Mouse (Mus musculus) stomach, embryonic 14.5 days (tissue): ENCODE measurements around the gene Fam161a. TPM values are rescaled to one million over a fixed set of nuclear protein-coding genes. Genes with fewer than 3 reads are reported as not detected.
A peak's percentile ranks its signal among the peaks of the same experiment; 100 is the strongest.
"Not testable (repeated sequence)": the region's sequence is repeated elsewhere in the genome, so short reads cannot be mapped to it uniquely, and the experiment has no call there.

ENCODE experiments used
- ATAC-seq: fragments of 200-750 bp; cut with Nextera tagmentation; 2 replicates; pipeline ENCODE4 v1.8.0; 2017; ENCODE audit warnings: low read depth, moderate TSS enrichment; ENCODE audit not compliant: insufficient number of reproducible peaks, insufficient read depth, low FRiP score
- H3K27ac ChIP-seq: fragments of 300-500 bp; sonication (generic); 2 replicates; pipeline ENCODE4 v1.5.1; 2014; ENCODE audit warnings: mild to moderate bottlenecking, low read length, moderate library complexity, mixed read lengths
- H3K27me3 ChIP-seq: fragments of 300-500 bp; sonication (generic); 2 replicates; pipeline ENCODE4 v1.6.1; 2014; ENCODE audit warnings: low read length, control low read depth, mixed read lengths; ENCODE audit not compliant: control insufficient read depth, insufficient read depth
- H3K36me3 ChIP-seq: fragments of 300-500 bp; sonication (generic); 2 replicates; pipeline ENCODE4 v1.6.1; 2014; ENCODE audit warnings: mild to moderate bottlenecking, control low read depth, low read length, moderate library complexity, mixed read lengths; ENCODE audit not compliant: control insufficient read depth, insufficient read depth
- H3K4me1 ChIP-seq: fragments of 300-500 bp; sonication (generic); 2 replicates; pipeline ENCODE4 v1.6.1; 2014; ENCODE audit warnings: low read length, control low read depth, mixed read lengths; ENCODE audit not compliant: control insufficient read depth, insufficient read depth
- H3K4me2 ChIP-seq: fragments of 300-500 bp; sonication (generic); replicated peaks from 2 replicates; pipeline ENCODE4 v1.6.1; 2014; ENCODE audit warnings: low read depth, low read length, control low read depth
- H3K4me3 ChIP-seq: fragments of 300-500 bp; sonication (generic); 2 replicates; pipeline ENCODE4 v1.5.1; 2014; ENCODE audit warnings: low read depth, low read length, control low read depth
- H3K9ac ChIP-seq: fragments of 300-500 bp; sonication (generic); replicated peaks from 2 replicates; pipeline ENCODE4 v1.6.1; 2014; ENCODE audit warnings: low read depth, mild to moderate bottlenecking, control low read depth, low read length, moderate library complexity, mixed read lengths
- H3K9me3 ChIP-seq: fragments of 300-500 bp; sonication (generic); 2 replicates; pipeline ENCODE4 v1.6.1; 2016; ENCODE audit warnings: low read depth, low read length, control low read depth; ENCODE audit not compliant: control insufficient read depth
- WGBS: fragments of 180-500 bp; shearing (Covaris S2); extraction: QIAGEN DNeasy Blood & Tissue Kit; methylation state at CpG from one replicate; pipeline ENCODE4 v1.1.7; 2014; 5-methylcytosine and 5-hydroxymethylcytosine counted together
- polyA plus RNA-seq: library from polyadenylated mRNA; unstranded; fragments of >200 nt; fragmentation: Nextera tagmentation; extraction: Ambion mirVana; gene quantifications from 2 replicates; pipeline ENCODE4 v1.2.1, GENCODE M21; 2014

The Fam161a gene
- polyA plus RNA-seq, 1 experiment from 2014 or later = 12.1 TPM

DNA sequence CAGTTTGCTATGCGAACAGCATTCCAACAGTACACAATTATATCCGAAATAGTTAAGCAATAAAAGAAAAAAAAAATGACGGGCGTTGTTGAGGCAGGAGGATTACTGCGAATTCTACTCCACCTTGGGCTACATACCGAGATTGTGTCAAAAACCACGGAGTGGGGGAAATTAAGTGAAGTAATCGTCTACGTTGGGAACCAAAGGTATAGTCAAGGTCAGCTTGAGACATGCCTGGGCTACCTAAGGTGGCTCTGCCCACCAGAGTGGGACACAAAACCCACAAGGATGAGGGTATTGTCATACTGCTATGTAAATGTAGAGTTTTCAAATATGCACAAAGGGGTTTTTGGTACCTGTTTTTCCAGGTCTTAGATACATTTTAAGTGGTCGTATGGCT, 60.9 kb downstream of the Fam161a start:
- no peak for ATAC-seq
- Histone ChIP-seq H3K9me3 (no peaks in the 10 kb centered on the region), H3K27me3 (no peaks in the 10 kb centered on the region), H3K27ac (no peak overlapping the region; the same call in 1 of the 2 replicates), H3K9ac (peak overlapping the region; percentile 49), H3K4me1 (peaks cover 2% of the 10 kb centered on the region; the same call in 1 of the 2 replicates), H3K4me2 (peak overlapping the region; percentile 60), H3K4me3 (peak overlapping the region; percentile 51), H3K36me3 (no peaks in the 10 kb centered on the region)
- WGBS = 3% methylated on average over 10 of the region's 10 CpGs

DNA sequence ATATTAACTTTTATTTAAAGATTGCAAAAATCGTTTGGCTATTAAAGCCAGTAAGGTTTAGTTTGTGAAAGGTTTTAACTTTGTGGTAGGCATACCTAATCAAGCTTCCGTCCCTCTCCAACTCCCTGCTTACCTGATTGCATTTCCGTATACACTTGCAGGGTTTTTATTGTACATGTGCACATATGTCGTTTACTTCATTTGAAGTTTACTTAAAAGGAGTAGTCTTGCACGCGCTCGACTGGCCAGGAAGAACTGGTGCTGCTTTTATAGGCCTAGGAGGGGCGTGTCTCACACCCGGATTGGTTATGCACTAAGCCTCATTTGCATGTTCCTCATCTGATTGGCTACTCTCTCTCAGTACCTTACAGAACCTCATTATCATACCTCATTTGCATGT, 61.7 kb downstream of the Fam161a start:
- H3K36me3 ChIP-seq, H3K4me2 ChIP-seq, H3K4me3 ChIP-seq, H3K9ac ChIP-seq, H3K9me3 ChIP-seq, H3K4me1 ChIP-seq, ATAC-seq, H3K27me3 ChIP-seq, H3K27ac ChIP-seq: not testable (repeated sequence)
- WGBS = 90% methylated on average over 9 of the region's 9 CpGs

DNA sequence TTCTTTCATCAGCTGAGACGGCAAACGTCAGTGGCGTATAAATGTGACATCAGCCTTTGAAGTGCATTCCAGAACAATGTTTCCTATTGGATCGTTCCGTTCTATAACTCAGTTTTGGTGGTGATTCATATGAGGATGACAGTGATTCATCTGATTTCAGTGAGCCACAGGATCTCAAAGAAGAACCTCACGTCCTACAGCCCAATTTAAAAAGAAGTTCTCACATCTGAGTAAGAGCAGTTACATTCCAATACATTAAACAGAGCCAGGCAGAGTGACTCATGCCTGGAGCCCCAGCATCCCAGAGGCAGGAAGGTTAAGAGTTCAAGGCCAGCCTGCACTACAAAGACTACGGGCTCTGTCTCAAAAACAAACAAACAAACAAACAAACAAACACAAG, 67.5 kb downstream of the Fam161a start:
- Histone ChIP-seq H3K27me3 (no peaks in the 10 kb centered on the region), H3K4me3 (no peak overlapping the region), H3K9ac (no peak overlapping the region), H3K4me2 (no peak overlapping the region), H3K36me3 (no peaks in the 10 kb centered on the region), H3K4me1 (no peaks in the 10 kb centered on the region), H3K9me3 (no peaks in the 10 kb centered on the region), H3K27ac (no peak overlapping the region)
- WGBS = 58% methylated on average over 7 of the region's 7 CpGs
- no peak for ATAC-seq

DNA sequence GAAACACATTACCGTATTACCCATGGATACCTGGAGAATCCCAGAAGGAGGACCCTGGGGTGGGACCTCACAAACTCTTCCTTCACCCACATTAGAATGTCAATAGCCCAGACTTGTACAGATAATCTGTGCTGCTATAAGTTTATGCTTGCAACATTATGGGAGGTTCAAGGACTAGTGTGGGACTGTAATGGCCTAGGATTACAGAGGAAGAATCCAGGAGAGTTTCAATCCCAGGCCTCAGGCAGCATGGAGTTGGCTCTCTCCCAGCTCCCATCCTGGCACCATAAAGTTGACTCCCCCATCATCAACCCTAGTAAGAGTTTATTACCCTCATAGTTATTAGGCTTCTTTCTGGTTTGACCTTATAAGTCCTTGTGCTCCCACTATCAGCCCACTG, 71.2 kb downstream of the Fam161a start:
- H3K27me3 ChIP-seq = no peaks in the 10 kb centered on the region
- no peak overlapping the region for H3K9ac ChIP-seq
- H3K9me3 ChIP-seq = no peaks in the 10 kb centered on the region
- no peak overlapping the region for H3K4me3 ChIP-seq
- no peak overlapping the region for H3K4me2 ChIP-seq
- H3K4me1 ChIP-seq = no peaks in the 10 kb centered on the region
- no peaks in the 10 kb centered on the region for H3K36me3 ChIP-seq
- no peak overlapping the region for H3K27ac ChIP-seq
- WGBS = 96% methylated on average over 1 of the region's 1 CpGs
- no peak for ATAC-seq

Other genes starting within 250 kb of the Fam161a start
- gene B3gnt2, start 146.6 kb upstream of the Fam161a start, polyA plus RNA-seq = 12.8 and 16.7 TPM in 2 replicates
- gene Zrsr1, start 35.5 kb upstream of the Fam161a start, polyA plus RNA-seq = 1.9 and 2.2 TPM in 2 replicates
- gene Gm28048, start 25.4 kb upstream of the Fam161a start, polyA plus RNA-seq = 9.2 and 12.6 TPM in 2 replicates
- gene Commd1, start 25.1 kb upstream of the Fam161a start, polyA plus RNA-seq = 414 and 444 TPM in 2 replicates
- gene Cct4, start 17.0 kb upstream of the Fam161a start, polyA plus RNA-seq = 288 TPM in 2 replicates
- gene Xpo1, start 248.5 kb downstream of the Fam161a start, polyA plus RNA-seq = 118 and 125 TPM in 2 replicates